Mouse (Mus musculus) gastrocnemius, postnatal 14 days (tissue): ENCODE measurements around the gene Gm6217. TPM values are rescaled to one million over a fixed set of nuclear protein-coding genes. Genes with fewer than 3 reads are reported as not detected.
"Not testable (repeated sequence)": the region's sequence is repeated elsewhere in the genome, so short reads cannot be mapped to it uniquely, and the experiment has no call there.

Source experiments
- DNase-seq: peaks from one replicate; pipeline ENCODE4 v3.0.0; 2021; ENCODE audit warnings: mixed read lengths
- intact Hi-C: fragments of 180-260 bp; cut with DNase I; formaldehyde crosslinking; loops from one replicate; pipeline ENCODE4 v1.15.1; 2025; ENCODE audit warnings: low total_unique reads
- long read RNA-seq, 2 experiments: library from polyadenylated mRNA; stranded (forward); transcript quantifications; one replicate each; pipeline ENCODE4 v2.0.0; 2021
- total RNA-seq, 2 experiments: library from RNA; stranded (reverse); gene quantifications; 2 replicates each; pipeline ENCODE4 v1.2.3; 2021

Gene Gm6217
- not detected for total RNA-seq
- long read RNA-seq, experiment 1 = 0 reads
- long read RNA-seq, experiment 2 = 0 reads

- DNase-seq, intact Hi-C loops: not testable (repeated sequence)
Observed at GRCm38 (mm10) chr1:82931326-82931725, at the start of gene Gm6217. Gm6217 (minus strand) TSS chr1:82931399.

GRCm38 (mm10) chr1:82977840-82978239 lies 46.6 kb upstream of the Gm6217 start:
- intact Hi-C loops = no loop called here
- DNase-seq = no peak

- intact Hi-C loops = no loop called here
Observed at GRCm38 (mm10) chr1:82975750-82976149, 44.6 kb upstream of the Gm6217 start.

GRCm38 (mm10) chr1:82974342-82974741 lies 43.1 kb upstream of the Gm6217 start:
- intact Hi-C loops = no loop called here
- DNase-seq = no peak

More at GRCm38 (mm10) chr1:82975750-82976149, 44.6 kb upstream of the Gm6217 start:
- DNase-seq = no peak

GRCm38 (mm10) chr1:82973901-82974300 lies 42.7 kb upstream of the Gm6217 start:
- intact Hi-C loops = no loop called here
- DNase-seq = no peak

GRCm38 (mm10) chr1:82973244-82973643 lies 42.0 kb upstream of the Gm6217 start:
- no peak for DNase-seq
- intact Hi-C loops = no loop called here

GRCm38 (mm10) chr1:82972046-82972445 lies 40.8 kb upstream of the Gm6217 start:
- DNase-seq = no peak
- intact Hi-C loops = no loop called here

GRCm38 (mm10) chr1:82966413-82966812 lies 35.2 kb upstream of the Gm6217 start:
- intact Hi-C loops = no loop called here
- DNase-seq = no peak

GRCm38 (mm10) chr1:82959870-82960385 lies 28.7 kb upstream of the Gm6217 start, which contains the start of gene Gm47955:
Gm47955 (plus strand) TSS chr1:82960286.
- intact Hi-C loops = no loop called here
- DNase-seq = no peak

GRCm38 (mm10) chr1:82955913-82956312 lies 24.7 kb upstream of the Gm6217 start, which contains the start of gene Gm7544:
Gm7544 (minus strand) TSS chr1:82956013.
- not testable (repeated sequence) for DNase-seq

GRCm38 (mm10) chr1:82948601-82949000 lies 17.4 kb upstream of the Gm6217 start:
- intact Hi-C loops = no loop called here
- no peak for DNase-seq

More at GRCm38 (mm10) chr1:82955913-82956312, 24.7 kb upstream of the Gm6217 start, which contains the start of gene Gm7544:
- intact Hi-C loops = not testable (repeated sequence)

GRCm38 (mm10) chr1:82946029-82946428 lies 14.8 kb upstream of the Gm6217 start:
- intact Hi-C loops = not testable (repeated sequence)

GRCm38 (mm10) chr1:82943295-82943694 lies 12.1 kb upstream of the Gm6217 start, which contains the start of gene A030003K21Rik:
A030003K21Rik (minus strand) TSS chr1:82943388.
- DNase-seq, intact Hi-C loops: not testable (repeated sequence)

More at GRCm38 (mm10) chr1:82946029-82946428, 14.8 kb upstream of the Gm6217 start:
- DNase-seq = not testable (repeated sequence)

GRCm38 (mm10) chr1:82942505-82942904 lies 11.3 kb upstream of the Gm6217 start:
- intact Hi-C loops, DNase-seq: not testable (repeated sequence)

GRCm38 (mm10) chr1:82938666-82939065 lies 7.5 kb upstream of the Gm6217 start:
- intact Hi-C loops = no loop called here
- no peak for DNase-seq

GRCm38 (mm10) chr1:82930558-82930957 lies 641 bp downstream of the Gm6217 start:
- intact Hi-C loops, DNase-seq: not testable (repeated sequence)

- no peak for DNase-seq
Observed at GRCm38 (mm10) chr1:82924650-82925049, 6.5 kb downstream of the Gm6217 start, which contains the start of gene A030014E15Rik. A030014E15Rik (plus strand) TSS chr1:82924917.

GRCm38 (mm10) chr1:82913434-82913833 lies 17.8 kb downstream of the Gm6217 start:
- not testable (repeated sequence) for DNase-seq

More at GRCm38 (mm10) chr1:82924650-82925049, 6.5 kb downstream of the Gm6217 start, which contains the start of gene A030014E15Rik:
- intact Hi-C loops = no loop called here

GRCm38 (mm10) chr1:82913025-82913424 lies 18.2 kb downstream of the Gm6217 start, which contains the start of gene A030005L19Rik:
A030005L19Rik (plus strand) TSS chr1:82913325.
- intact Hi-C loops = no loop called here

More at GRCm38 (mm10) chr1:82913434-82913833, 17.8 kb downstream of the Gm6217 start:
- intact Hi-C loops = not testable (repeated sequence)

GRCm38 (mm10) chr1:82905886-82906285 lies 25.3 kb downstream of the Gm6217 start:
- DNase-seq = no peak
- intact Hi-C loops = no loop called here

More at GRCm38 (mm10) chr1:82913025-82913424, 18.2 kb downstream of the Gm6217 start, which contains the start of gene A030005L19Rik:
- no peak for DNase-seq

- intact Hi-C loops = no loop called here
- no peak for DNase-seq
Observed at GRCm38 (mm10) chr1:82901201-82901600, 30.0 kb downstream of the Gm6217 start.
